Mouse (Mus musculus) kidney, adult 9 months (tissue): ENCODE measurements around the gene Cnn1.

Source experiments
- DNase-seq: peaks from one replicate; pipeline ENCODE4 v3.0.0; 2022

Gene Cnn1

DNA sequence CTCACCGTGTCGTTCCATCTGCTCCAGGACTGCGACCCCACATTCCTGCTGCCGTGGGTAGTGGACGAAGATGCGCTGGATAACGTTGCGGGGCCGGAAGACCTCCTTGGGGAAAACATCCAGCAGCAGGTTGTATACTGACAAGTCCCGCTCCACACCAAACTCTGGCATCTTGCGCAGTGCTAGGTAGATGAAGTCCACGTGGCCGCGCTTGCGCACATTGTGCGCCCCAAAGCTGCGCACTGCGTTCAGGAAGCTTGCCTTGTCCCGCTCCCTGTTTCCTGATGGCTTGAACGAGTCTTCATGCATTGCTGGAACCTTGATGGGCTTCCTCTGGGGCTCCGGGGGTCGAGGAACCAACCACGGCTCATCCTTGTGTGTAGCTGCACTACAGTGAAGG is 22.8 kb upstream of the Cnn1 start:
- DNase-seq: no peak

DNA sequence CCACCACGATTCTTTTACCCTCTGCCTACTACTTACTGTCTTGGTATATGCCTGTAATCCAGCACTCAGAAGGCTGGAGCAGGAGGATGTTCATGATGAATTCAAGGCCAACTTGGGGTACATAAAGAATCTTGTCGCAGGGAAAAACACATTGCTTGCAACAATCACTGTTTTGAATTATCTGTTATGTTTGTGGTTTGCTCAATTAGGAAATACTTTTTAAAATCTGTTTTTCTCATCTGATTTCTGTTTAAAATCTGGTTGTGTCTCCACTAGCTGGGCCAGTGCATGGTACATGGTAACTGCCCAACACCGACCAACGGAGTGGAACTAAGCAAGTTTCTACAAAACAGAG is 14.4 kb upstream of the Cnn1 start:
- no peak for DNase-seq

DNA sequence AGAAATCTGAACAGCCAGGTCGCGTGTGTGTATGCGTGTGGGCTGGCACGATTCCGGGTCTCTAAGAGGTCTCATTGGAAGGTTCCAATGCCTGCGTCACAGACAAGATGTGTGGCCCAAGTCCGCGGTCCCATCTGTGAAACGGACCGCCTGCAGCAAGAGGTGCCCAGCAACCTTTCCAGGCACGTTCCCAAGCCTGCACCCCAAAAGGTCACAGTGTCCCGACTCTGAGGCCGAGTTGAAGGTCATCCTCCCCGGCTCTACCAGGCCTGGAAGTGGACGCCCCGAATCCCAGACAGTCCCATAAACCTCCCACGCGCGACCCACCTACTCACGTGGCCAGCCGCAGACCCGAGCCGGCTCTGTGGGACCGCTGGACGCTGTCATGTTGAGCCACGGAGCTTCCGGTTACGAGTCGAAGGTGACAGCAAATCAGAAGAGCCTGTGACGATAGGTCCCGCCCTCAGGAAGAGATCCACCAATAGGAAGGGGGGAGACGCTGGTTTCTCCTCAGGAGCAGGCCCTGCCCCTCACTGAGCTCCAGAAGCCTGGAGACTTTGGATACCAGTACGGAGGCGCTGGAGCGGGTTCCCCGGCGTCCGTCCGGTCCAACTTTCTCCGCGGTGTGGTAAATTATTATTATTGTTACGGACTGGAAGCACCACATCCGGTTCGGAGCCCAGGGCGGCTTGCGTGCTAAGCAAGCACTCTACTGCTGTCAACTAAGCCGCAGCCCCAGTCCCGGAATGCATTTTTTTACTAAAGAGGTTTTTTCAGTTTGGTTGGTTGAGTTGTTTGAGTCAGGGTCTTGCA is 13.8 kb upstream of the Cnn1 start, which contains the start of gene Ecsit:
Gene Ecsit, minus strand, starts transcription at position 417 of the 813 bp plus-strand sequence.
- peak; percentile 98 for DNase-seq

DNA sequence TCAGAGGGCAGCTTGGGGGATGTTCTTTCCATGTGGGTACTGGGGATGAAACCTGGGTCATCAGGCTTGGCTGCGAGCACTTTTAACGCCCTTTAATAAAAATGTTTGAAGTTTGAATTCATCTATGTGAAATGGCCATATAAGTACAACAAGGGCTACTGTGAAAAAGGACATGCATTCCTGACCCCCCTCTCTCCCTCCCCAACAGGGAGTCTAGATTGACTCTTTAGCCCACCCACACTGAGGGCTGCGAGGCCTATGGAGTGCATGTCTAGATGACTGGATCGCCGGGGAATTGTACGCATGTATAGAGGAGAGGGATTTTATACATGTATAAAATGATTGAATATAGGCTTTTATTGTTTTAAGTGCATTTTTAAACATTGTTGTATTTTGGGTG is 13.0 kb upstream of the Cnn1 start:
- no peak for DNase-seq

DNA sequence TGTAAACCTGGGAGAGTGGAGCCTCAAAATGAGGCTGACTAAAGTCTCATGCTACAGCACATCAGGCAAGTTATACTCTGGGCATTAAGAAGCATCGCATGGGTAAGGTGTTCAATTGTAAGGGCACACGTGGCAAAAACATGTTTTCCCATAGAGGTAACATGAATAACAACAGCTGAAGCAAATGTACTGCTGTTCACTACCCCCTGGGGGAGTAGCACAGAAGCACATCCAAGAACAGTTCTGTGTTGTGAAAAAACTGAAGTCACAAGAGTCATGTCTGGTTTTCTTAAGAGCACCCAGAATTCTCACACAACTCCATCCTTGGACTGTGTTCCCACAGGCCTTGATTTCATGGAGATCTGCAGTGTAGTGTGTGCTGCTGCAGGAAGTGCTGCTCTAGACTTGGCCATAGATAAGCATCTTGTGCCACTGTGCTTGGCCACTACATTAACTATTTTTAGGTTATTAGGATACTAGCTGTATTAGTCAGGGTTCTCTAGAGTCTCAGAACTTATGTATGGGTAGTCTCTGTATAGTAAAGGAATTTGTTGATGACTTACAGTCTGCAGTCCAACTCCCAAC is 11.9 kb upstream of the Cnn1 start:
- no peak for DNase-seq

DNA sequence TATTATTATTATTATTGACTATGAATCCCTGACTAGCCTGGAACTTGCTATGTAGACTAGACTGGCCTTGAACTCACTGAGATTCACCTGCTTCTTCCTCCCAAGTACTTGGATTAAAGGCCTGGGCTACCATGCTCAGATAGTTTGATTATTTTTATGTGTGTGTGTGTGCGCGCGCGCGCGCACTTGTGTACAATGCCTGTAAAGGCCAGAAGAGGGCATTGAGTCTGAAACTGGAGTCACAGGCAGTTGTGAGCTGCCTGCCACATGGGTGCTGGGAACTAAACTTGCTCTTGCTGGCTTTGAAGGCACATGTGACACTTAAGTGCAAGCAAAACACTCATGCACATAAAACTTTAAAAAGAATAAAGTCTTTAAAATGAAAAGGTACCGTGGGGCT is 9.7 kb upstream of the Cnn1 start:
- DNase-seq: no peak

DNA sequence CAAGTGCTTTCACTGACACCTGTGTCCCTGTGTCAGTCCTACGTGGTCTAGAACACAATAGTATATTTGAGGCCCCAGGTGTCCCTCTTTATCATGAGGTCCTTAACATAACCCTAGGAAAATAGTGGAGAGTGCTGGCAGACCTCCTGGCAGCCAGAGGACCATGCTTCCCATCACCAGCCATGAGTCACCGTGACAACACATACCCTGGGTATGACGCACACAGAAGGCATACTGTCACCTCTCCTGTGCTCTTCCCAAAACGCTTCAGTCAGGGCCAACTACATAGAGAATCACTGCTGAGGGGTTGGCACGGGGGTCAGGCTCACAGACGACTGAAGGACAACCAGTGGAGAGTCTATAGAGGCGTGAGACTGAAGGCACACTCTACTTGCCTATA is 9.0 kb upstream of the Cnn1 start:
- no peak for DNase-seq

DNA sequence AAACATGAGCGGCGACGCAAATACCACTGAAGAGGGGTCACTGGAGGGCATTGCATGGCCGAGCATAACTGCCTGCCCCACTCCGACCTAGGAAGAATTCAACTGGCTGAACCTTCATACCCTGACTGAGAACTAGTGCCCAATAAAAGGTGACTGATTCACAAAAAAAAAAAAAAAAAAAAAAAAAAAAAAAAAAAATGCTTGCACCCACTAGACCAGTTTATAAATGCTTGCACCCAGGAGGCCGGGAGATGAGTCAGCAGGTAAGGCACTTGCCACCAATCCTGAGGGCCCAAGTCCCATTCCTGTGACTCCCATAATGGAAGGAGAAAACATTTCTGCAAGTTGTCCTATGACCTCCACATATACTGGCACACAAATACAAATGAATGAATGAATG is 6.3 kb upstream of the Cnn1 start:
- DNase-seq: no peak

DNA sequence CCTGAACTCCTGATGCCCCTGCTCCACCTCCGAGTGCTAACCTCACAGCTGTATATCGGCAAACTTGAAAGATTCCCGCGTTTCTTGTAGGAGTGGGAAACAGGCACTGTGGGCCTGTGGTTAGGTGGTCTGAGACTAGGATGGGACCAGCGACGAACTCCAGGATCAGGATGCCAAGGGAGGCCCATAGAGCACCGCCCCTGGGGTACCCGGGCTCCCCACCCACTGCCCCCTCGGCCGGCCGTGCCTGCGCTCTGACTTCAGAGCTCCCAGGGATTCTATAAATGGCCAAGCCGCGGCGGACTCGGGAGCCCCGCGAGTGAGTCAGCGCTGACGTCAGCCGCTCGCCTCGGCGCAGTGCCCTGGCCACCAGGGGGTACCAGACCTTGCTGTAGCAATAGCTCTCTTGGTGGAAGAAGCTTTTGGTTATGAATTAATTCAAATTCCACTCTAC is 3.1 kb upstream of the Cnn1 start:
- DNase-seq: peak; percentile 83

DNA sequence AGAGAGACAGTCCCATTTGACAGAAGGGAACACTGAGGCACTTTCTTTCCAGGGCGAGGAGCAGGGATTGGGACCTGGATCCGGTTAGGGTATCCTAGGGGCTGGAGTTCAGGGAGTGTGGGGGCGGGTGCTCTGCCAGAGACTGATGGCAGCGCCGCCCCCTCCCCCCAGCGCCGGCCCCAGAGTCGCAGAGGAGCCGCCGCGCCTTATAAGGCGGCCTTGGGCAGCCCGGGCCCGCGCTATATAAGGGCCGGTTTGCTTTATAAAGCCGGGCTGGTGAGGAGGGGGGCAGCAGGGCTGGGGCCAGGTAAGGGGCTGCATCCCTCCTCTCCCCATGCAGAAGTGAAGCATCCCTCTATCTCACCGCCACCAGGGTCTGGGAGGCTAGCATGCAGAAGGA is 906 bp downstream of the Cnn1 start:
- no peak for DNase-seq

DNA sequence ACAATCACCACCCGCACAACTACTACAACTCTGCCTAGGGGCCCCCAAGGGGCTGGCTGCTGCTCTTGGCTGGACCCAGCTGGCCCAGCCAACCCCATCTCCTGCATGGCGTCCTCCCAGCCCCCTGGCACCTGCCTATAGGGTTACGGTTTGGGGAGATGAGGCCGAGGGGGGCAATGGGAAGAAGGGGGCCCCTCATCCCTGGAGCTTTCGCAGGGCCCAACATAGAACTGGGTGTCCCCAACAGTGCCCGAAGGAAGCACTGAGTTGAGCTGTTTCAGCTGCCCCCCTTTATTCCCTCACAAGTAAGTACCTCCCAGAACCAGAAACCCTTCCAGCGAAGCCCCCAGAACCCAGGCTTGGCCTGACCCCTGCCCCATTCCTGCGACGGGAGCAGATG is 9.2 kb downstream of the Cnn1 start:
- no peak for DNase-seq

DNA sequence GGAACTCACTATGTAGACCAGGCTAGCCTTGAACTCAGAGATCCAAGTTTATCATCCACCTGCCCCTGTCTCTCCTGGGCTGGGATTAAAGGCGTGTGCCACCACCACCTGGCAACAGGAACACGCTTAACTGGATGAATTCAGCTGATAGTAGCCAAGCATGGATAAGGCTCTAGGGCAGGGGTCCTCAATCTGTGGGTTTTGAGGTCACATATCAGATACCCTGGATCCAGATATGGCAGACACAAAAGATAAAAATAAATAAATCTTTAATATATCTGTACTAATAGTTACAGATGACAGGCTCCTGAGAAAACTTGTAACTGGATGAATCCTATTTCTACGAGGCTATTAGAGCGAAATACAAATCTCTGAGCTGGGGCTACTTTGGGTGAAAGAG is 16.6 kb downstream of the Cnn1 start:
- no peak for DNase-seq

DNA sequence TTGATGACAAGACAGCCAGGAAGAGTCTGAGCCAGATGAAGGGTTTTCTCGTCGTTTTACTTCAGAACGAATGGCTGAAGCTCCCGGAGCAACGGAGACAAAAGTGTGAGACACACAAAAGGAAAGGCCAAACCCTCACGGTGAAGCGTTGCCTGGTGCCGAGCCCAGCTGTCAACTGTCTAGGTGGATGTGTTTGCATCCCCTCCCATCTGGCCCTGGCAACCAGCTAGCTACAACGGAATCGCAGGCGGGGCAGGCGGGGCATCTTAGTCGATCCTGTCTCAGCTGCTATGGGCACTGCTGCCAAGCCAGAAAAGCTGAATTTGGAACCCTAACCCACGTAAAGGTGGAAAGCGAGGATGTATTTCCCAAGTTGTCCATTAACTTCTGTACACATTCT is 17.1 kb downstream of the Cnn1 start:
- no peak for DNase-seq

DNA sequence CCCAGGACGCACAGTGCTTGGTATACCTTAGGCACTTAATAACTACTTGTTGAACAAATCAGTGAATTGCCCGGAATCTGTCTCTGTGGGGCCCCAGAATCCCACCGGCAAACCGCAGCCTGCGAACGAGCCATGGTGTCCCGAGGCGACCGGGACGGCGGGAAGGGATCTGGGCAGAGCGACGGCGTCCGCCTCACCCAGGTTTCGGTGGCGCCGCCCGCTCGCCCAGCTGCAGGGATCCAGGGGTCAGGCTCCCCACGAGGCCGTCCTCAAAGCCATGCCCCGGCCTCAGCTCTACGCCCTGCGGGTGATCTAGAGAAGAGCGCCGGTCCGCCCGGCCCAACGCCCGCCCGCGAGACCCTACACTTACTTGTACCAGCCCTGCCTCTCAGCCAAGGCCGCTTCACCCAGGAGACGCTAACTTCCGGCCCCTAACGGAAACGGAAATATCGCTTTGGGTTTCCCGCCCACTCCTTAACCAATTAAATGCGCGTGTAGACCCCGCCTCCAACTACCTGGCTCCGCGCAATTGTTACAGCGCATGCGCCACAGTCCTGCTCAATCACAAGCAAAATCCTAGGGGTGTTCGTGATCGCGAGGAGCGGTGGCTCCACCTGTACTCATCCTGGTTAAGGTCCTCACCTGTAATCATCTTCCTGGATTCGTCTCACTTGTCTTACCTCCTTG is 17.9 kb downstream of the Cnn1 start, which contains the start of gene Elof1:
Gene Elof1, minus strand, starts transcription at position 433 of the 687 bp plus-strand sequence.
- peak; percentile 98 for DNase-seq

DNA sequence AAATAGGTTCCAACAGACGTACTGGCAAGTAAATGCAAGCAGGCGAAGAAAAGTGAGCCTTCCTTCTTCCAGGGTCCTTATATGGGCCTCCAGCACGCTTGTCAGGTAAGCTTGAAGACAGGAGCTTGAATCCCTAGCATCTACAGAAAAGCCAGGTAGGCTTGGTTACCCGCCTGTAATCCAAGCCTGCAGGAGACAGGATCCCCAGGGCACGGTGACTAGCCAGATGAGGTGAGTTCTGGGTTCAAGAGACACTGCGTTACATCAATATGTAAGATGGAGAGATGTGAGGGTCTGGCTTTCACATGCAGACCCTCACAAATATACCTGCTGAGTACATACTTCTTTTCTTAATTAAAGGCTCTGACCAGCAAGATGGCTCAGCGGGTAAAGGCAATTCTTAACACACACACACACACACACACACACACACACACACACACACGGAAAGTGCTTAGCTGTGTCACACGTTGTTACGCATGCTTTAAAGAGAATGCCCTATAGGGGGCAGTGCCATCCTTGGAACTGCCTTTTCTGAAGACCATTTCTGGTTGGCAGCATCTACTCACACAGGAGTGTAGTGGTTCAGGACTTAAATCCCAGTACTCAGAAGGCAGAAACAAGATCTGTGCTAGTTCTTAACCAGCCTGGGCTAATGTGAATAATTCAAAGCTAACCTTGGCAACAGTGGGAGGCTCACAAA is 18.9 kb downstream of the Cnn1 start:
- DNase-seq: peak; percentile 72

DNA sequence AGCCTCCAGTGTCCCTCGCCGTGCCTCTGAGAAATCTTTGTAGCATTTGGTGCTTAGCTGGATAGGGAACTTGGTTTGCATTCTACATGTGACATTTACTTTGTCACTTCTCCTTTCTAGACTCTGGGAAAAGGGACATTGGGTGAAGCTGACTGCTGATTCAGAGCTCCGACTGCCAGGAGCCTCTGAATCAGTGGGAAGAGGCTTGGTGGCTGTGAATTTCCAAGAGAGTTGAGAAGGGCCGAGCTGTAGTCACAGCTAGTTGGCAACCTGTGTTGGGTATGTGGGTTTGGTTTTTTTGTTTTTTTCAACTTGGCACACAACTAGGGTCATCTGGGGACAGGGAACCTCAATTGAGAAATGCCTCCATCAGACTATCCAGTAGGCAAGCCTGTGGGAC is 20.5 kb downstream of the Cnn1 start:
- no peak for DNase-seq

DNA sequence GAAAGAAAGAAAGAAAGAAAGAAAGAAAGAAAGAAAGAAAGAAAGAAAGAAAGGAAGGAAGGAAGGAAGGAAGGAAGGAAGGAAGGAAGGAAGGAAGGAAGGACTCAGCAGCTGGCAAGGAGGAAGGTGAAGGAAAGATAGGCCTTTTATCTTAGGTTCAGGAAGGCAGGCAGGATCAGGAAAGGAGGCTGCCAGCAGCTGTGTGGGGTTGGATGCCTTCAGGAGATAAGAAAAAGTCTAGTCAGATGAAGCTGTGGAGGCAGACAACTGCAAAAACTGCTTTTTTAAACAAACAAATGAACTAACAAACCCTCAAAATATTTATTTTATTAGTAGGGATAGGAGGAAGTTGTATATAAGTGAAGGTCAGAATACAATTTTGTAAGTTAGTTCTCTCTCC is 22.5 kb downstream of the Cnn1 start:
- DNase-seq: no peak

DNA sequence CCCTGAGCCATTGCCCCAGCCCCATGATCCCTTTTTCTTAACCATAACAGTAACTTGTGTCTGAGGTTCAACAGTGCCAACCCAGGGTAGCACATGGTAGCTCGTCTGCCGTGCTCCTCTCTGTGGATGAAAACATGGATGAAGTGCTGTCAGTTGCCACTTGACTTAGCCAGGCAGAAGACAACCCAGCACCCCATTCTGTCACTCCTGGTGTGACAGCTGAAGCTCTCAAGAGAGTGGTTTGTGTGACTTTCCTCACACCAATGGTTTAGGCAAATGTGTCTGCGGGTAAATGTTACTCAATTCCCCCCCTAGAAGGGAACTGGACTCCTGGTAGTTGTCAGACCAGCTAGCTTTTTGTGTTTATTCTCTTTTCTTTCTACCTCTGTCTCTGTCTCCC is 23.0 kb downstream of the Cnn1 start:
- no peak for DNase-seq

DNA sequence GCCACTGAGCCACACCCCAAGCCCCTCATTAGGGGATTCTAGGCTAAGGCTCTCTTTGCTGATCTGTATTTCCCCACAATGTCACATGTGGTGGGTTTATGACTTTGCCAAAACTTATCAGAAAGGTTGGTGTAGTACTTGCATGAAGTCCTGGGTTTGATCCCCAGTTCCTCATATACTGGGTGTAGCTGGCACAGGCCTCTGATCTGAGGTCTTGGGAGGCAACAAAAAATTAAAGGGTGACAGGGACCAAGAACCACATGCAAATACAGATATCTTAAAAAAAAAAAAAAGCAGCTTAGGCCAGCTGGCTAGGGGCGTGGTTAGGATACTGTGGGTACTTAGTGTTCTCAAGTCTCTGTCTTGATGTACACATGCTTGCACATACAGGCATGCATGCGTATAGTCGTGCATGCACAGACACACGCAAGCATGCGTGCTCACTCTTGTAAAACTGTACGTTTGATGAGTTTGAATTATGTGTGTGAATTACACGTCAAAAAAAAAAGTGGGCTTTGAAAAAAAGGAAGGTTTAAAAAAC is 24.1 kb downstream of the Cnn1 start:
- DNase-seq: no peak

DNA sequence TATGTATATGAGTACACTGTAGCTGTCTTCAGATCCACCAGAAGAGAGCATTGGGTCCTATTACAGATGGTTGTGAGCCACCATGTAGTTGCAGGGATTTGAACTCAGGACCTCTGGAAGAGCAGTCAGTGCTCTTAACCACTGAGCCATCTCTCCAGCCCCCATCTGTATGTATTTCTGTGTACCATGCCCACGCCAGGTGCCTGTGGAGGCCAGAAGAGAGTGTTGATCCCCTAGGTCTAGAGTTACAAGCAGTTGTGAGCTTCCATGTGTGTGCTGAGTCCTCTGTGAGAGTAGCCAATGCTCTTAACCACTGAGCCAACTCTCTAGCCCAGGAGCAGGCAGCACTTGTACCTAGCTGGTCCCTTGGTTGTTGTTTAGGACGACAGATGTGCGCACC is 25.2 kb downstream of the Cnn1 start:
- no peak for DNase-seq

DNA sequence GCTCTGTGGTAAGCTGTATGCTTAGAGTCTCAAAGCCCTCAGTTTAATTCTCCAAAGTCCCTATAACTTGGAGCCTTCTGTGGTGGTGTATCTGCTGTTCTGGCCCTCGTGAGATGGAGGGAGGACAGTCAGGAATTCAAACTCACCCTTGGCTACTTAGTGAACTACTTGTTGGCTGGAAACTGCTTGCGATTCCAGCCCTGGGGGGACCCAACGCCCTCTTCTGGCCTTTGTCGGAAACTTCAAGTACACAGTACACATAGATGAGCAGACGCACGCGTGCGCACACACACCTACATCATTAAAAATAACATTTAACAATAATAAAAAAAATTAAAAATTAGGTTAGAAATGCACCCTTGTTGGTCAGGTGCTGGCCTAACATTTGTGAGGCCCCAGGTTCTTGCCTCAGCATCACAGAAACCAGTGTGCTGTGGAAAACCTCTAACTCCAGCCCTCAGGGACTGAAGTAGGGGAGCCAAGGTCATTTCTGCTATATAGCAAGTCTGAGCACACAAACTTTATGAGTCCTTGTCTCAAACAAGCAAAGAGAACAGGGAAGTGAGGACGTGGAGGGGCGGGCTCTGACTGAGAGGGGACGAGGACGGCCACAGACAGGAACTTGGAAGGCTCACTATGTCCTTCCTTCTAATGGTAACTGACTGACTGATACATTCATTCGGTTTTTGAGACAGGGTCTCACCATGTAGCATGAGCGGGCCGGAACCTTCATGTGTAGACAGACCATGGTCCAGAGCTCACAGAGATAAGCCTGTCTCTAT is 26.4 kb downstream of the Cnn1 start:
- DNase-seq: no peak

DNA sequence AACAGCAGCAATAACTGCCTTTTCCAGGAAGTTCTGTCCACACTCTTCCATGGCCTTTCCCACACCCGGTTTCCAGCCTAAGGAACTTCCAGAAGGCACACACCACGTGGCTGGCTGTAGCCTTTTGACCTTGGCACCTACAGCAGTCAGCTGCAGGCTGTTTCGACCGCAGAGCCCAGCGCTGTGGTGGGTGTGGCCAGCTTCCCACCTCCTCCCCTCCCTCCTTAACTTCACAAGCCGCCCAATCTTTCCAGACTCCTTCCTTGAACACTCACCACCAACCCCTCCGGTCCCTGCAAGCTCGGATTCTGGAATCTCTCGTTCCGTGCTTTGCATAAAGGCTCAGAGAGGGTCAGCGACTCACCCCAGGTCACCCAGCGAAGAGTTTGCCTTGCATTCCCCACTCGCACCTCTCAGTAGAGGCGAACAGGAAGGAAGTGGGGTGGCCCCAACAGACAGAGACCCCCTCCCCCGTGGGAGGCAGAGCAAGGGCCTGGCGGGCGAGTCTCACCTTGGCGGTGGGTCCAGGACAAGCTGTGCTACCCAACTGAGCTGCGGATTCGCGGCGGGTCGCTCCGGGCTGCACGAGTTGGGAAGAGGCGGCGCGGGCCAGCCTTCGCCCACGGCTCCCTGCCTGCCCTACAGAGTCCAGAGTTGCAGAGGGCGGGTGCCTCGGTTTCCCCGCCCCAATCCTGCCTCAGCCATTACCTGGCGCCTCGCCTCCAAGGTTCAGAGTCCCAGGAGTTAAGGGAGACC is 32.4 kb downstream of the Cnn1 start:
- DNase-seq: peak; percentile 77
